Mouse (Mus musculus) C2C12 (cell line): ENCODE measurements at regions not wholly inside any gene's neighbourhood (a gene's known extent, or its start where the extent isn't known, plus 50 kb on each side); places are given as distances from the start of the nearest gene placed in this dataset.

ENCODE experiments used
- H3K27me3 ChIP-seq: one replicate; pipeline ENCODE4 v1.6.1; 2011; ENCODE audit not compliant: control insufficient read depth, insufficient read depth, insufficient read length
- H3K36me3 ChIP-seq: one replicate; pipeline ENCODE4 v1.6.1; 2011; ENCODE audit not compliant: control insufficient read depth, insufficient read depth
- H3K4me3 ChIP-seq: one replicate; pipeline ENCODE4 v1.5.1; 2011; ENCODE audit warnings: mild to moderate bottlenecking, control low read depth; ENCODE audit not compliant: poor library complexity, insufficient read depth, severe bottlenecking
- H3K79me2 ChIP-seq: one replicate; pipeline ENCODE4 v1.6.1; 2011; ENCODE audit not compliant: control insufficient read depth, insufficient read depth
- H3K79me3 ChIP-seq: one replicate; pipeline ENCODE4 v1.6.1; 2011; ENCODE audit warnings: low read depth, control low read depth
- H3ac ChIP-seq: one replicate; pipeline ENCODE3; 2011; ENCODE audit warnings: low read depth; ENCODE audit not compliant: control insufficient read depth, insufficient read length
- CEBPB ChIP-seq: IDR thresholded peaks from one replicate; pipeline ENCODE4 v1.6.1; 2011; ENCODE audit warnings: low read depth, mild to moderate bottlenecking, control low read depth, moderate library complexity
- CTCF ChIP-seq: IDR thresholded peaks from one replicate; pipeline ENCODE4 v1.5.1; 2011; ENCODE audit not compliant: control insufficient read depth, insufficient read depth, insufficient read length
- FOSL1 ChIP-seq: IDR thresholded peaks from one replicate; pipeline ENCODE4 v1.8.0; 2011; ENCODE audit warnings: mild to moderate bottlenecking, low read length; ENCODE audit not compliant: poor library complexity, insufficient read depth, severe bottlenecking
- MAX ChIP-seq: IDR thresholded peaks from one replicate; pipeline ENCODE4 v1.6.1; 2011; ENCODE audit warnings: mild to moderate bottlenecking, control low read depth
- MYOD1 ChIP-seq: IDR thresholded peaks from one replicate; pipeline ENCODE4 v1.6.1; 2011; ENCODE audit warnings: low read depth; ENCODE audit not compliant: control insufficient read depth, insufficient read length
- MYOG ChIP-seq: IDR thresholded peaks from one replicate; pipeline ENCODE4 v1.6.1; 2011; ENCODE audit not compliant: control insufficient read depth, insufficient read length; ENCODE audit errors: extremely low read depth
- USF1 ChIP-seq: IDR thresholded peaks from one replicate; pipeline ENCODE4 v1.6.1; 2011; ENCODE audit warnings: low read depth, mild to moderate bottlenecking, control low read depth, moderate library complexity

DNA sequence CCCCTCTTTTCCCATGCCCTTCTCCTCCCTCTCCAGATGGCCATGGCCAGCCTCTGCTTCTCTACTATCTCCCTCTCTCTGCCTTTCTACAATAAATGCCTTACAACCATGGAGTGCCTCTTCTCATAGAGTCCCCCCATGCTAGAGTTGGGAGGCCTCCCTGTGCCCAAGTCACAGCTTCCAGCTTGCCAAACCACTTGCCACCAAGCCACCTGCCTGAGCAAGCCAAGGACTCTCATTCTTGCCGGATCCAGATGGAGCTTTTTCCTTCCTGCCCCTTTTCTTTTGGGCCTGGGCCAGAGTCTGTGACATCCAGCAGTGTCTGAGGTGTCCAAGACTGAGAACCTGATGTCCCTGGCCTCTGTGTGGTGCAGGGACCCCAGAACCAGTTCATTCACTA is 367.4 kb upstream of the Arhgap42 start:
- TF ChIP-seq USF1 (no peak), CEBPB (no peak), CTCF (no peak), MYOG (no peak), MYOD1 (no peak), MAX (no peak)
- Histone ChIP-seq H3K36me3 (no peaks in the 10 kb centered on the region), H3ac (no peak overlapping the region), H3K79me3 (no peaks in the 10 kb centered on the region), H3K27me3 (no peaks in the 10 kb centered on the region), H3K79me2 (no peaks in the 10 kb centered on the region), H3K4me3 (no peak overlapping the region)

DNA sequence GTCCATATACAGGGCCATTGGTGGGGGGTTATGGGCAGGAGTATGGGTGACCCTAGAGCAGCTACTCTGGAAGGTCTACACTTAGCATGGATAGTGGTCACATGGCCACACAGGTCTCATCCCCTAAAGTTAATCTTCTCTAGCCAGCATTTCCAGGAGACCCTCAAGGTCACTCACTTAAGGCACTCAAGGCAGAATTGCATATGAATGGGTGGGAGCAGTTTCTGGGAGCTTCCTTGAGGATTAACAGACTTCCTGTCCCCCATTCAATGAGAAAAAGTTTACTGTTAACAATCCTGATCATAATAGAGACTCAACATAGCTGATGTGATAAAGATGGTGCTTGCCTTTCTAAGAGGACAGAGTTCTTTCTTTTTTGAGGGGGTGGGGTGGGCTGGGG is 352.4 kb upstream of the Arhgap42 start:
- no peaks in the 10 kb centered on the region for H3K27me3 ChIP-seq
- no peaks in the 10 kb centered on the region for H3K79me3 ChIP-seq
- H3K79me2 ChIP-seq, result no peaks in the 10 kb centered on the region
- no peak overlapping the region for H3K4me3 ChIP-seq
- H3K36me3 ChIP-seq, result no peaks in the 10 kb centered on the region
- TF ChIP-seq MAX (no peak), MYOG (no peak), CEBPB (no peak), USF1 (no peak), CTCF (no peak), FOSL1 (no peak), MYOD1 (no peak)
- H3ac ChIP-seq, result no peak overlapping the region

DNA sequence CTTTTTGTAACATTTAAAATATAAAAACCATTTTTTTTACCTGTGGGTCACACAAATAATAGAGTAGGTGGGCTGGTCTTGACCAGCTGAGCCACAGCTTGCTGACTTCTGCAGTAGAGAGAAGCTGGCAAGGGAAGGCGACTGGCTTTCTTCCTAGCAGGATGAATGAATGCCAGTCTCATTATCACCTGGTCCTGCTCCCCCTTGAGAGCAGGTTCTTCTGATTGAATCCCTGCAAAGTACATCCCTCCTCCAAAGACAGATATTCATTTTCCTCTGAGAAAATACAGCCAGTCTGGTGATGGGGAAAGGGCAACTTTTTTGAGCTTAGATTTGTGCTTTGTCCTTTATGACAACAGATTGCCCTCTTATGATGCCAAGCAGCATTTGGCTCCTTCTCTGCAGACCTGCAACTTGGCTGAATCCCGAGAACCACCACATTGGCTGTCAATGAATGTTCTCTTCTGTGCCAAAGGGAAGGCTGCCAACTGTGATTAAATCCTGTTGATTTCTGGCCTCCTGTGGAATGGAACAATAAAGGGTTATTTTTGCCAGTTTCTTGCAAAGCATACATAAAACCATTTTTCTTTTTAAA is 344.2 kb upstream of the Arhgap42 start:
- no peak overlapping the region for H3ac ChIP-seq
- H3K4me3 ChIP-seq, result no peak overlapping the region
- TF ChIP-seq USF1 (no peak), MAX (no peak), MYOG (no peak), CTCF (no peak), FOSL1 (no peak), CEBPB (no peak), MYOD1 (no peak)
- no peaks in the 10 kb centered on the region for H3K79me3 ChIP-seq
- H3K36me3 ChIP-seq, result no peaks in the 10 kb centered on the region
- no peaks in the 10 kb centered on the region for H3K79me2 ChIP-seq
- no peaks in the 10 kb centered on the region for H3K27me3 ChIP-seq

DNA sequence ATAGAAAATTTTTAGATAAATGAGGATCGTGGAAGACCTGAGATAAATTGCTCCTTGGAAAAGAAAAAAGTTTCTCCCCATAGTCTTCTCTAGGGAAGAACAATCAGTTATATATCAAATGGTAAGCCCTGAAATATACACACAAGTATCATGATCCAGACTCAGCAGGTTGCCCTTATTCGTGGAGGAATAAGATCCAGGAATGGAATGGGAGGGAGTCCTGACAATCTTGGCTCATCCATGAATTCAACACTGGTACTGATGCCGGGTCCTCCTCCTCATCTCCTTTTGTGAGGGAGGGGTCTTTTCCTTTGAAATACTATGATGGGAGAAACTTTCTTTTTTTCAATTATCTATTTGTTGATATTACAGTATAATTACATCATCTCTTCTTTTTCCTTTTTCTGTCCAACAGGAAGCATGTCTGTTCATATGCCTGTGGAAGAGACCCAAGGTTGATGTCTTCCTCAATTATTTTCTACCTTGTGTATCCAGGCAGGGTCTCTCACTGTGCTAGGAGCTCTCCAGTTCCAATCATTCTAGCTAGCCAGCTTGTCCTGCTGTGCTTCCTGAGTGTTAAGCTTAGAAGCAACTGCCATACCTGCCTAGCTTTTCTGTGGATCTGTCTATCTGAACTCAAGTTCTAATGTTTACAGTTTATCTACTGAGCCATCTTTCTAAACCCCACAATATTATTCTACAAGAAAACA is 343.6 kb upstream of the Arhgap42 start:
- H3K79me2 ChIP-seq, result no peaks in the 10 kb centered on the region
- no peaks in the 10 kb centered on the region for H3K36me3 ChIP-seq
- H3K79me3 ChIP-seq, result no peaks in the 10 kb centered on the region
- H3ac ChIP-seq, result no peak overlapping the region
- no peak overlapping the region for H3K4me3 ChIP-seq
- no peak for TF ChIP-seq FOSL1
- TF ChIP-seq MYOG, result no peak
- no peak for TF ChIP-seq MYOD1
- TF ChIP-seq CTCF, result no peak
- TF ChIP-seq USF1, result no peak
- no peak for TF ChIP-seq MAX
- TF ChIP-seq CEBPB, result no peak
- no peaks in the 10 kb centered on the region for H3K27me3 ChIP-seq

GRCm38 (mm10) chr9:9568040-9568649 is 329.2 kb upstream of the Arhgap42 start:
- Histone ChIP-seq H3K36me3 (no peaks in the 10 kb centered on the region), H3K4me3 (no peak overlapping the region), H3K79me2 (no peaks in the 10 kb centered on the region), H3K79me3 (no peaks in the 10 kb centered on the region), H3ac (no peak overlapping the region), H3K27me3 (no peaks in the 10 kb centered on the region)
- TF ChIP-seq MYOD1, result no peak

DNA sequence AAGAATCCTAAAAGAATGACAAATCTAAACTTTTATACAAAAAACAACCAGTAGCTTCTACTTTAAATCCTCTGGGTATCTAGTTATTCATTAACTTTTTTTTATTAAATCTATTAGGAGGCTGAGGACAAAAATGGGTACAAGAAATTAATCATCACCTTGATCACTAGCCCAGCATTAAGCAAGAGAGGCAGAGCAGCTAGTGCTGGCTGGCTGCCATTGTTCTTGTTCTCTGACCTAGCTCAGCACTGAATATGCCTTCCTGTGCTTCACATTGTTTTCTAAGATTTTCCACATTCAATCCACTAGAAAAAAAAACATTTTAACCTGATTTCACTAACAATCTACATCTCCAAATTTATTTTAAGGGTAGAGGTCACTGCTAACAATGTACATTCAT is 325.6 kb upstream of the Arhgap42 start:
- no peaks in the 10 kb centered on the region for H3K79me3 ChIP-seq
- H3K27me3 ChIP-seq, result no peaks in the 10 kb centered on the region
- TF ChIP-seq MAX (no peak), CTCF (no peak), CEBPB (no peak), USF1 (no peak), MYOD1 (no peak), MYOG (no peak), FOSL1 (no peak)

More for the DNA sequence above, 325.6 kb upstream of the Arhgap42 start:
- Histone ChIP-seq H3K36me3 (no peaks in the 10 kb centered on the region), H3K79me2 (no peaks in the 10 kb centered on the region), H3K4me3 (no peak overlapping the region), H3ac (no peak overlapping the region)
